Mouse (Mus musculus): Measurements from ENCODE around the gene Zfyve19. TPM values are rescaled to one million over a fixed set of nuclear protein-coding genes. Genes with fewer than 3 reads are reported as not detected.

Gene Zfyve19
- 16.8 TPM for polyA plus RNA-seq (2015; fragmentation: Illumina TruSeq; extraction: RNeasy Lipid Tissue Mini Kit (QIAGEN cat#74804); ENCODE audit: insufficient read depth, low read depth, low replicate concordance)

GRCm38 (mm10) chr2:119208344-119209175 lies at the start of gene Zfyve19, which contains the start of gene Dnajc17:
Gene Zfyve19 (plus strand): TSS chr2:119208617.
Gene Dnajc17 (minus strand): TSS chr2:119208795.

GRCm38 (mm10) chr2:119166901-119167865 lies 41.2 kb upstream of the Zfyve19 start, which contains the start of gene Gchfr:
Gene Gchfr (plus strand): TSS chr2:119167773.

GRCm38 (mm10) chr2:119173991-119174651 lies 34.3 kb upstream of the Zfyve19 start, which contains the start of gene Gm14137:
Gene Gm14137 (plus strand): TSS chr2:119174509.

GRCm38 (mm10) chr2:119229775-119230704 lies 21.6 kb downstream of the Zfyve19 start, which contains the start of gene Ppp1r14d:
Gene Ppp1r14d (minus strand): TSS chr2:119229906.

GRCm38 (mm10) chr2:119237210-119237870 lies 28.9 kb downstream of the Zfyve19 start, which contains the start of gene Spint1:
Gene Spint1 (plus strand): TSS chr2:119237362.

Other genes with a start within 250 kb of the Zfyve19 start
- gene Ccdc32, start 179.2 kb upstream of the Zfyve19 start, polyA plus RNA-seq (2015; fragmentation: Illumina TruSeq; extraction: RNeasy Lipid Tissue Mini Kit (QIAGEN cat#74804); ENCODE audit: insufficient read depth, low read depth, low replicate concordance), result 3.7 TPM
- 0.50 TPM for gene Rpusd2, start 173.8 kb upstream of the Zfyve19 start, polyA plus RNA-seq (2015; fragmentation: Illumina TruSeq; extraction: RNeasy Lipid Tissue Mini Kit (QIAGEN cat#74804); ENCODE audit: insufficient read depth, low read depth, low replicate concordance)
- not detected for gene Knl1, start 161.5 kb upstream of the Zfyve19 start, polyA plus RNA-seq (2015; fragmentation: Illumina TruSeq; extraction: RNeasy Lipid Tissue Mini Kit (QIAGEN cat#74804); ENCODE audit: insufficient read depth, low read depth, low replicate concordance)
- 0.59 TPM for gene Rad51, start 95.8 kb upstream of the Zfyve19 start, polyA plus RNA-seq (2015; fragmentation: Illumina TruSeq; extraction: RNeasy Lipid Tissue Mini Kit (QIAGEN cat#74804); ENCODE audit: insufficient read depth, low read depth, low replicate concordance)
- gene Rmdn3, start 51.6 kb upstream of the Zfyve19 start, polyA plus RNA-seq (2015; fragmentation: Illumina TruSeq; extraction: RNeasy Lipid Tissue Mini Kit (QIAGEN cat#74804); ENCODE audit: insufficient read depth, low read depth, low replicate concordance), result 13.2 TPM
- not detected for gene Gchfr, start 40.8 kb upstream of the Zfyve19 start, polyA plus RNA-seq (2015; fragmentation: Illumina TruSeq; extraction: RNeasy Lipid Tissue Mini Kit (QIAGEN cat#74804); ENCODE audit: insufficient read depth, low read depth, low replicate concordance)
- gene Gm14137, start 34.1 kb upstream of the Zfyve19 start, polyA plus RNA-seq (2015; fragmentation: Illumina TruSeq; extraction: RNeasy Lipid Tissue Mini Kit (QIAGEN cat#74804); ENCODE audit: insufficient read depth, low read depth, low replicate concordance), result not detected
- 4.6 TPM for gene Dnajc17, start 178 bp downstream of the Zfyve19 start, polyA plus RNA-seq (2015; fragmentation: Illumina TruSeq; extraction: RNeasy Lipid Tissue Mini Kit (QIAGEN cat#74804); ENCODE audit: insufficient read depth, low read depth, low replicate concordance)
- gene Ppp1r14d, start 21.3 kb downstream of the Zfyve19 start, polyA plus RNA-seq (2015; fragmentation: Illumina TruSeq; extraction: RNeasy Lipid Tissue Mini Kit (QIAGEN cat#74804); ENCODE audit: insufficient read depth, low read depth, low replicate concordance), result 1.2 TPM
- gene Spint1, start 28.7 kb downstream of the Zfyve19 start, polyA plus RNA-seq (2015; fragmentation: Illumina TruSeq; extraction: RNeasy Lipid Tissue Mini Kit (QIAGEN cat#74804); ENCODE audit: insufficient read depth, low read depth, low replicate concordance), result 27.8 TPM
- gene Rhov, start 62.7 kb downstream of the Zfyve19 start, polyA plus RNA-seq (2015; fragmentation: Illumina TruSeq; extraction: RNeasy Lipid Tissue Mini Kit (QIAGEN cat#74804); ENCODE audit: insufficient read depth, low read depth, low replicate concordance), result 2.1 TPM
- gene Vps18, start 80.1 kb downstream of the Zfyve19 start, polyA plus RNA-seq (2015; fragmentation: Illumina TruSeq; extraction: RNeasy Lipid Tissue Mini Kit (QIAGEN cat#74804); ENCODE audit: insufficient read depth, low read depth, low replicate concordance), result 3.5 TPM
- gene Dll4, start 117.2 kb downstream of the Zfyve19 start, polyA plus RNA-seq (2015; fragmentation: Illumina TruSeq; extraction: RNeasy Lipid Tissue Mini Kit (QIAGEN cat#74804); ENCODE audit: insufficient read depth, low read depth, low replicate concordance), result 6.2 TPM
- 15.9 TPM for gene Chac1, start 142.6 kb downstream of the Zfyve19 start, polyA plus RNA-seq (2015; fragmentation: Illumina TruSeq; extraction: RNeasy Lipid Tissue Mini Kit (QIAGEN cat#74804); ENCODE audit: insufficient read depth, low read depth, low replicate concordance)